Mouse (Mus musculus): ENCODE data around the gene Brpf3.

GRCm38 (mm10) chr17:28760736-28761312 lies 40.1 kb upstream of the Brpf3 start:
- TF ChIP-seq CTCF (IDR thresholded peaks at IDR 0.05; ENCODE audit: low read depth) (no peak), EP300 (IDR thresholded peaks at IDR 0.05; ENCODE audit: low read depth) (no peak)

Data from liver, embryonic 14.5 days (tissue).